Mouse (Mus musculus): Measurements from ENCODE around the gene Psd4.

Gene Psd4

DNA sequence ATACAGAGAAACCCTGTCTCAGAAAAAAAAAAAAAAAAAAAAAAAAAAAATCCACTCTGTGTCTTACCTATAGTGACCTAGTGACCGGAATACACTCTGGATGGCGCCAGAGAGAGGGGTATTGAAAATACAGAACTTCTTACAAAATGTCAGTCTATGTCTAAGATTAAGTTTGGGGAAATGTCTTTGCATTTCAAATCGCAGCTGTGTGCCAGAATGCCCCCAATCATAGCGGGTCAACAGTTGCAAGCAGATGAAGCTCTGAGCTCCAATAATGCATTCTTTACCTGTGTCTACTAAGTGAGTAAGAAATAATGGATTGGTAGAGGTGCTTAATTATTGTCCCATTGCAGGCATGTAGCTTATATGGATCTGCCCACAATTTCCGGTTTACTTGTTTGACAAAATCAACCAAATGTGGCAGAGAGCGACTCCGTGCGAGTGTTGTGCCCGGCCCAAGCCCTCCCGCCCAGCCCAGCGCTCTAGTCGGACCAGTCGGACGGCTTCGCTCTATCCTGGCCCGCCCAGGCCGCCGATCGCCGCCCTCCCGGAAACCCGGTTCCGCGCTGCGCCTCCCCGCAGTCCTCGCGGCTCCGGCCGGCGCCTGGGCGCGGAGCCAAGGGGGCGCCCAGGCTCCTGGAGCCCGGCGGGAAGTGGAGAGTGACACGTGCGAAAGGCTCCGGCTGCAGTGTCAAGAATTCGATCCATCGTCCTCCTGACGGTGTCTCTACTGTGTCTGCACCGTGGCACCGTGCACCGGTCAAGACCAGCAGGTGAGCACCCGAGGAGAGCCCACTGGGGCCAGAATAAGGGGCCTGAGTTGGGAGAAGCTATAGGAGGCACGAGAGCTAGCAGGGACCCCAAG, at the start of gene Psd4:
Gene Psd4 (plus strand): TSS at position 551 of the 865 bp plus-strand sequence.
- no peak for DNase-seq (ENCODE audit: low read depth)

DNA sequence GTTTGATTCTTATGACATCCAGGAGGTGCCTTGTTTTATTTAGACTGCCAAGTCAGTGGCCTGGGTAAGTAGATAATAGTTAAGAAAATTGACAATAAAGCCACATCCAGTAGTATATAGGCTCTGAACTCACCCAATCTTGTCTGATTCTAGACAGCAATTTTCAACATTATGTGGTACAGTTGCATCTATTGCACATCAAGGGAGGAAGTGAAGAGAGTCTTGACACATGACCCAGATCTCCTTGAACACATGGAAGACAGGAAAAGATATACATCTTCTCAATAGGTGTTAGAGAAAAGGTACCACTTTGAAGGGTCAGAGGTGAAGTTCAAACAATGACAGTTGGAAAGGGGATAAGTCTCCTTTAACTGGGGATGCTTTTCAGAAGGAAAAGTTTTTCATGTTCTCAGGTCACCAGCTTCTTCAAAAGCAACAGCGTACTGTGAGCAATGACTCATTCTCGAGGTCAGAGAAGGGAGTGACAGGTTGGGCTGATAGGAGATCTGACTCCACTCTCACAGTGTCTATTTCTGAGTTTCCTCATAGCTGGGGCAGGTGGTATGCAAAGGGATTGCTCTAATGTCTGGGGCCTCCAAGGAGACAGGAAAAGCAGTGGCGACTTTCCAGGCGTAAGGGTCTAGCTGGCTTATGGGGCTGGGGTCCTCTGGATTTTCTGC, 49.3 kb upstream of the Psd4 start:
- DNase-seq (ENCODE audit: low read depth), result no peak

DNA sequence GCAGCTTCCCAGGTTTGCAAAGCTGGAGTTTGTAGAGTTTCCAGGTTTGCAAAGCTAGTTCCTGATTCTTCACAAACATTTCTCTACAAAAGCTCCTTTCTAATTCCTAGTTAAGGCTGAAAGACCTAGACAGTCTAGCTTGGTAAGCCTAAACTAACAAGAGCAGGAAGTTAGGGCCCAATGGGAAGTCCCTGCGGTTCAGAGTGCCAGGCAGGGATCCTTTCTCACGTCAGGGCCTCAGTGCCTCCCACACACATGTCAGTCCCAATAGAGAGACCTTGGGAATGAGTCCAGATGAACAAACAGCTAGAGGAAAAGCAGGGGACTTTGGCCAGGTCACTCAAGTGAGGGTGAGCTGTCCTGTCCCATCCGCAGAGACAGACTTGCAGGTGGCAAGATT, 32.0 kb upstream of the Psd4 start:
- DNase-seq (ENCODE audit: low read depth), result no peak

DNA sequence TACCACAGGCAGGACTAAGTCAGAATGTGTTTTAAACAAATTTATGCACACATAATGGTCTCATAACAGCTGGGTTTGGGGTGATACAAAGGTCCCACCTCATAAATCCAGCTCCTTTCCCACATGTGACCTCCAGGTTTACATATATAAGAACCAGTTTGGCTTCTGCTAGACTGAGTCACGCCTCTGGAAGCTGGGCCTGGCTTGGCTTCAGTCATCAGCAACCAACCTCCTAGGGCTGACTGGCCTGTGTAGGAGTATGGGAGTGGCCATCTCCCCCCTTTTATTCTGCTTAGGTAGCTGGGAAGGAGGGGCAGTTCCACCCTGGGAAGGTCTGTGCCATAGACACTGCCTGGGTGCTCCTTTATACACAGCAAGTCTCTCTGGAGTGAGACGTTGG, 30.8 kb upstream of the Psd4 start, which contains the start of gene Il1rn:
Gene Il1rn (plus strand): TSS at position 309 of the 400 bp plus-strand sequence.
- DNase-seq (ENCODE audit: low read depth), result no peak

DNA sequence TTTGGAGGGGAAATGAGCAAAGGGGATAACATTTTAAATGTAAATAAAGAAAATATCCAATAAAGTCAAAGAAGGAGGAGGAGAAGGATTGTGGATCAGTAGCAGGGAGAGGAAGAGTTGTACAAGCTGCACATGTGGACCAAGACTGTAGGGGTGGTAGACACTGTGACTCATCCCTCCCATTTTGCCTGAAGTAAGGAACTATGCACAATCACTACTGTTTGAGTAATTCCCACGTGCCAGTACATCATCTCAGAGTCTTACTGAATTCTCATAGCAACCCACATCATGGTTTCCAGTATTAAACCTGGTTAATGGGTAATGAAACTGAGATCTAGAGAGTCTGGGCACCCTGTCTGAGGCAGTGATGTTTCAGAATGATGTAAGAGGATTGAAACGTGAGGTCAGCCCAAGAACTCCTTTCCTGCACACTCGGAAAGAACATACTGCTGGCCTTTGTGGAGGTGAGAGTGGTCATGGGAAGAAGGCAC, 25.9 kb upstream of the Psd4 start:
- no peak for DNase-seq (ENCODE audit: low read depth)

DNA sequence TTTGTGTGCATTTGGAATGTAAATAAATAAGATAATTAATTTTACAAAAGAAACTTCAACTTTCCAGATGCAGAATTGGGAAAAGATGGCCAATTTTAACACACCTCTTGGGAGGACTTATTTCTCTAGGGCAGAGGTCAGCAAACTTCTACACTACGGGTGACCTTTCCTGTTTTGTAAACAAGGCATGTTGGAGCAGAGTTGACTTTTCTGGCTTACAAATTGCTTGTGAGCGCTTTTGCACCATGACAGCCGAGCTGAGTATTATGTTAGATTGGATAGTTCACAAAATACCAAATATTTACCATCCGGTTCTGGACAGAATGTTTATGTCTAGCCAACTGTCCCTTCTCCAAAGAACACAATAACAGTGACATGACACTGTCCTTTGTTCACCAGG, 22.8 kb upstream of the Psd4 start:
- DNase-seq (ENCODE audit: low read depth), result no peak

DNA sequence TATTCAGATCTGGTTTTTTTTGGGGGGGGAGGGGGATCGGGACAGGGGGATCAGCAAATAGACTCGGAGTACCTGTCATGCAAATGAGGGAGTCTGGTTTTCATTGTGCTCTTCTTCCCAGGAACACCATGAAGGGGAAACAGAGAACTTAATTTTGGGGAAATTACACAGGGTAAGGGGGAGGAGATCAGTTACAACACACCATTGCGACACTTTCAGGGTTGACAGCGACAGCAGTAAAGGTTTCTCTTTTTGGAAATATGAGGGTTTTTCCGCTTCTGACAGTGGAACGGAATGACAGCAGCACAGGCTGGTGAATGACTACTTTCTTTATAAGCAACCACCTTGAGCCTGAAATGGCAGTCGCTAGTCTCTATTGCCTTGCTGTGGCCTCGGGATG, 22.3 kb upstream of the Psd4 start:
- DNase-seq (ENCODE audit: low read depth), result no peak

DNA sequence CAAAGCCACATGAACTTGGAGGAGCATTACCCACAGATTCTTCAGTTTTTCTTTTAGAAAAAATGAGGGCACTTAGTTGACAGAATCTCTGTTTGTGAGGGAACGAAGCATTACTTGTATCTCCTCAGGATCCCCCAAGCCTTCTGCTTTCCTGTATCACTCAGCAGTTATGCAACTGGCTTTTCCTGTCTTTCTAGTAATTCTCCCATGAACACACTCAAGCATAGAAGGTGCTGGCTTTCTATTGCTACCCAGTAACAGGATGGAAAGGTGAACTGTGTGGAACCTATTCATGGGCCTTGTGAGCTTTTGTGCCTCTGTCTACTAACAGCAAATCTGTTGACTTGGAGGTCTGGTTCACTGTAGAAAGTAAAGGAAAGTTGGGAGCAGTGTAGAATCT, 19.5 kb upstream of the Psd4 start:
- no peak for DNase-seq (ENCODE audit: low read depth)

DNA sequence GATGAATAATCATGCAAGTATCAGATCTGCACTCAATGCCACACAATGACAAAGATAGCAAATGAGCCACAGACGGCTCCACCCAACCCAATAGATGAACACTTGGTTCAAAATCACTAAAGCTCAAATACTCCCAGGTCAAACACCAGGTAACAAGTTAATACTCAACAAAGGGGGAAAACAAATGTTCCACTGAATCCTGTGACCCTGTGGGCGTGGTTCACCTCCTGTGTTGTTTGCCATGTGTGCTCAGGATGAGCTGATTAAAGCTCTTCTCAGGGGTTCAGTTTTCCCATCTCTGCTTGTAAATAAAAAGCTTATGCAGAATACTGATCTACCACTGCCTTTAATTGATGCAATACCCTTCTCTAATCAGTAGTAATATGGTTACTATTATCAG, 16.2 kb upstream of the Psd4 start:
- no peak for DNase-seq (ENCODE audit: low read depth)

DNA sequence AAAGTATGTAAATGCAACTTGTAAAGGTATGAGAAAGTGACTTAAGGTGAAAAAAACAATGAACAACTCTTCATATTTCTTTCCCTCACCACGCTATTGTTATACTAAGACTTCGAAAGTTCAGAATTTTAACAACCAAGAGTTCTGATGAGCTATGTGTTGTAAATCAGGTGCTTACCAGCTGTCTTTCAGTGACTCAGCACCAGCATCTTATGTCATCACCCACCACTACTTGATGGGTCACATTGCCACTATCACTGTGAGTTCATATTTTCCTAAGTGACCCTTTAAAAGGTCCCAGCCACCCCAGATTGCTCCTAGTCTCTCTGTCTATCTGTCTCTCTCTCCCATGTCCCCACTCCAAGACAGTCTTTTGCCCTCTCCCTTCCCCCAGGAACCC, 14.3 kb upstream of the Psd4 start:
- DNase-seq (ENCODE audit: low read depth), result no peak

DNA sequence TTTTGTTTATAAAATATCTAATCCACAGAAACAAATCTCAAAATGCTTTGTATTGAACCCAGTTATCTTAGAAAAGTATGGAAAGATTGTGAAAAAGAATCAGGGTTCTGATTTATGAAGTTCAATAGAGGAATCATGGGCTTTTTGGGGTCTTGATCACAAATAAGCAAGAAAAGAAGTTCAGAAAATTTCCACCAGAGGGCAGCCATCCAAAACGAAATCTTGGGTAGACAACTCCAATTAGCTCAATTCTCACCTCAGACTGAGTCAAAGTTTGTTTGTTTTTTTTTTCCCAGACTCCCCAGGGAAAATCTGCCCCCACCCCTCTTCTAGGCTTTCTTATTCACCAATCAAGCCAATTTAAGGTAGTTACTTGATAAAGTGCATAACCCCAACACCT, 9.7 kb upstream of the Psd4 start:
- DNase-seq (ENCODE audit: low read depth), result peak; percentile 49

DNA sequence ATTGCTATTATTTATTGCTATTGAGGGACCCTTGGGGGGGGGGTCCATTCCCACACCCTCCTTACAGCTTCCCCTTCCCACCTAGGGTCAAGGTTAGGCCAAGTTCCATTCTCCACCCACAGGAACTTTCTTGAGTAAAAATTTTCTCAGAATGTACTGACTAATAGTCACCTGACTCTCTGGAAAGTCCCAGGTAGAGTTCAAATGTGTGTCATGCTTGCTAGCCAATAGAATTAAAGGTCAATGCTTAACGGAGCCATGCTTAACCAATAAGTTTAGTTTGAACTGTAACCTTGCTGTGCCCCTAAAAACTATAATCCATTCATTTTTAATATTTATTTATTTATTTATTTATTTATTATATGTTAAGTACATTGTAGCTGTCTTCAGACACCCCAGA, 8.0 kb upstream of the Psd4 start:
- DNase-seq (ENCODE audit: low read depth), result no peak

DNA sequence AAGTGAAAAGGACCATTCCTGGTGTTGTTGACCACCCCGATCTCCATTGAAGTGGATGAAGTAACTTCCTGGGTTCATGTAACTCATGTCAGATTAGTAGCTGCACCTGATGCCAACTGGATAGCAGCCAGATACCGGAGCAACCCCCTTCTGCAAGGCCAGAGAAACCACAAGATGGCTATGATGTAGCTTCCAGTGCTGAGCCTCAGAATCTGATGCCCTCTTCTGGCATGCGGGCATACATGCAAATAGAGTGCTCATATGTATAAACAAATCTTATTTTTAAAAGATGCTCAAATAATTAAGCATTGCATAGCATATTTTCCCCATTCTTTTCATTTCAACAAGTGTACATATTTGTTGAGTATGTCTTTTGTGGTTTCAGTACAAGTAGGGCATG, 3.6 kb upstream of the Psd4 start:
- no peak for DNase-seq (ENCODE audit: low read depth)

DNA sequence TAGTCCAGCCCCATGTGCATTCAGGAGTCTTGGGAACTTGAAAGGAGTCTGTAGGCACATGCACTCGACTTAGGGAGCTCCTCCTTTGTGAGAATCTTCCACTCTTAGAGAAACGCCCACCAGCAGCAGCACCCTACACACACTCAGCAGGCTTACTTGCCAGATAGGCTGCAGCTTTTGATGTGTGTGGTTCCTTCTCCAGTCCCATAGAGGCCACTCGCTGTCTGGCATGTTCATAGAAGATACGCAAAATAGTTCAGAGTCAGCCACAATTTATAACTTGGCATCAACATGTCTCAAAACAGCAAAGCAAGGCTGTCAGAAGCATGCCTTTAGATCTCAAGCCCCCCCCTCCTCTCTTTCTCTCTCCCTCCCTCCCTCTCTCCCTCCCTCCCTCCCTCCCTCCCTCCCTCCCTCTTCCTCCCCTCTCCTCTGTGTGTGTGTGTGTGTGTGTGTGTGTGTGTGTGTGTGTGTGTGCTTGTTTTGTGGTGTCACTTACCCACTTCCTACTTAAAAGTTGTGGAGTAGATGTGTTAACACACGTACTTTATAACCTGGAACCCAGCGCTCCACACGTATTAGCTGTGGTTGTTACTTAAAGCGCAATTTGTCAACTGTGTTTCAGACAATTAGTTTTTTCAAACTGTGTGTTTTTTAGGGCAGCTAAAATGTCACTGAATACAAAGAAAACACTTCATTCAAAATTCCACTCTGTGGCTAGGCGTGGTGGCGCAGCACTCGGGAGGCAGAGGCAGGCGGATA, 985 bp upstream of the Psd4 start:
- DNase-seq (ENCODE audit: low read depth), result no peak

DNA sequence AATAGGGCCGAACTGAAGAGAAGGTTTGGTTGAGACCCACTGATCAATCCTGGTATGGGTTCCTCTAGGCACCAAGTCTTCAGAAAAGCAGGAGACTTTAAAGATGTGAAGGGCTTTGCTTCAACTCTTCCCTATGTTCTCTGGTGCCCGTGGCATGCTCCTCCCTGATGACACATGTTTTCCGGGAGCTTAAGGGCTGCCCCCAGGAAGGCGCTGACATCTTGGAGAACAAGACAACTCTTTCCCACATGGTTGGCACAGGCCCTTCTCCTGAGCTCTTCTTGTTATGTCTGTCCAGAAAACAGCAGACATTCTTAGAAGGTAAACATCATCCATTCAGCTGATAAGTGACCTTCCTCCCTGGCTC, 498 bp downstream of the Psd4 start:
- no peak for DNase-seq (ENCODE audit: low read depth)

DNA sequence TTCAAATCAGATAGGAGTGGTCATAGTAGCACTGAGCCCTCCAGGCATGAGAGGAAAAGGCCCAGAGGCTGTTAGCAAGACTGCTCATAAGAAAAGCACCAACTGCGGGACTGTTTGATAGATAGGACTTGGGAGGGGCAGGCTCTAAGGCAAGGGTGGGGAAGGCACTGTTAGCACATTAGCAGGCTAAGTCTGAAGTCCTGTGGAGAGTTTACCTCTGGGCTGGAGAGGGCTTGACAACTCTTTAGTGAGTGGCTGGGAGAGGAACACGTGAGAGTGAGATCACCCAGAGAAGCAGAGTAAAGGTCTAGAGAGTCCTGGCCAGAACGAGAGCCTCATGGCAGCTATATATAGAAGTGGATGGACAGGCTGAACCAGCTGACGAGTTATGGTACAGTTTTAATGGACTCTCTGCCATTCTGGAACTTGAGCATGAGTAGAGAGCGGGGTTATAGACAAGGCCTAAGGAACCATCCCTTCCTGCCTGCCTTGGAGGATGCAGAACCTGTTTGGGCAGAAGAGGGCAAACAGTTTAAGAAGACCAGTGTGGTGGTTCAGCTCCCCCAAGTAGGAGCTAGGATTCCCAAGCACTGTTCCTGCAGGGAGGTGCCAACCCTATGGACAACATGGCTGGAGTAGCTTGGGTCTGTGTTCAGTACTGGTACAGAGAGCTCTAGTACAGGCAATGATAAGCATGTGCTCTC, 11.5 kb downstream of the Psd4 start:
- DNase-seq (ENCODE audit: low read depth), result no peak

DNA sequence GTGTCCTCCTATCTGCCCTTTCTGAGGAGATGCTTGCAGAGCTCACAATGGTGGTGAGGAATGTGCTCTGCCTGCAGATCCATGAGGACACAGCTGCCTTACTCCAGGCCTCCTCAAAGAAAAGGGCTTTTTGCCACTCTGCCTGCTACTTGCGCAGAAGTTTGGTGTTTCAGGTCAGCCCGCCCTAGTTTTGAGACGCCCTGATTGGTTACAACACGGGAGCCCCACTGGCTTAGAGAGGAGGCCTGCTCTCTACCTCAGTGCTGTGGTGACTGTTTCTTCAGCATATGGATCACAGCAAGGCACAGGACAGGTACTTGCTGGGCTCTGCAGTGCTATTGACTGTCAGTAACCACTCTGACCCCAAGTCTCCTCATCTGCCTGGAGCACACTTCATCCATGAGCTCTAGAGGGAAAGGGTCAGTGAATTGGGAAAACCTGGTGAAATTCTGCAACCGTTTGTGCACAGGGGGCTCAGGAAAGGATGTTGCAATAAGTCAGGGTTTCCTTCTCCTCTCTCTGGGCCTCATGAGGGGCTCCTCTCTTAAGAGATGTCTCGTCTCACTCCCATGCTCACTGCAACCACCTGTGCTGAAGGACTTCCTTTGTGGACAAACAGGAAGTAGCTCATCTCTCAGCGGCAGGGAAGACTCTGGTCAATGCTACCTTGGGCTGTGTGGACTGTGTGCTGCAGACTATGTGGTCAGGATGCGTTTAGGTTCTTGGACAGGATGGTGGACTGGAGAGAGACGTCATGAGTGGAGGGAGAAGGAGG, 15.3 kb downstream of the Psd4 start:
- no peak for DNase-seq (ENCODE audit: low read depth)

DNA sequence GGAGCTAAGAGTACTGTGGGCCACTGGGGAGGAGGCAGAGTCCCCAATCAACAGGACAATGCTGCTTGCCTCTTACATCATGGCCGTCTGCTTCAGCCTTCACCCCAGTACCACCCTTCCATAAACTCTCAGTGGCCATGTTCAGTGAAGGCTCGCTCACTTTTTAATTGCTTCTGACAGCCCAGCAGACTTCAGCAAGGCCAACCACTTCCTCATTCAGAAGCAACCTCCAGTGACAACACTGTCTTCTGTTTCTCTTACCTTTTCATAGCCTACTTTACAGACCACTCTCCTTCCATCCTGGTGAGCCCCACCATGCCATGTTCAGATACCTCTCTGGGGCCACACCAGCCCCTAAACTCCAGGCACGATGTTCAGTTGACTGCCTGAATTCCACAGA, 16.3 kb downstream of the Psd4 start:
- DNase-seq (ENCODE audit: low read depth), result no peak

DNA sequence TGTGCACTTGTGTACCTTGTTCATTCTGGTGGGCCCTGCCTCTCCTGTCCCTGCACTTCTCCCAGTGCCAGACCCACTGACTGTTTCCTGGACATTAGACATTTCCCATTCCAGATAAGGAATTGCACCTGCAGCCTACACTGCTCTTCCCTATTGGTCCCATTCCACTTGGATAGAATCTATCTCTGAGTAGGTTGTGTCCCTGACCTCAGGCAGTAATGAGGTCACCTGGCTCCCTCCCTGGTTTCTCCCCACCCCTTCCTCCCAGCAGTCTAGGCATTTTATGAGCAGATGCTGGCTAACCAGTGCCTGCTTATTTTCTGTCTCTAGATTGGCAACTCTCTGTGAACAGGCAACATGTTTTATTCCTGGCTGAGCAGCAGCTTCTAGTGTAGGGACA, 17.0 kb downstream of the Psd4 start:
- no peak for DNase-seq (ENCODE audit: low read depth)

DNA sequence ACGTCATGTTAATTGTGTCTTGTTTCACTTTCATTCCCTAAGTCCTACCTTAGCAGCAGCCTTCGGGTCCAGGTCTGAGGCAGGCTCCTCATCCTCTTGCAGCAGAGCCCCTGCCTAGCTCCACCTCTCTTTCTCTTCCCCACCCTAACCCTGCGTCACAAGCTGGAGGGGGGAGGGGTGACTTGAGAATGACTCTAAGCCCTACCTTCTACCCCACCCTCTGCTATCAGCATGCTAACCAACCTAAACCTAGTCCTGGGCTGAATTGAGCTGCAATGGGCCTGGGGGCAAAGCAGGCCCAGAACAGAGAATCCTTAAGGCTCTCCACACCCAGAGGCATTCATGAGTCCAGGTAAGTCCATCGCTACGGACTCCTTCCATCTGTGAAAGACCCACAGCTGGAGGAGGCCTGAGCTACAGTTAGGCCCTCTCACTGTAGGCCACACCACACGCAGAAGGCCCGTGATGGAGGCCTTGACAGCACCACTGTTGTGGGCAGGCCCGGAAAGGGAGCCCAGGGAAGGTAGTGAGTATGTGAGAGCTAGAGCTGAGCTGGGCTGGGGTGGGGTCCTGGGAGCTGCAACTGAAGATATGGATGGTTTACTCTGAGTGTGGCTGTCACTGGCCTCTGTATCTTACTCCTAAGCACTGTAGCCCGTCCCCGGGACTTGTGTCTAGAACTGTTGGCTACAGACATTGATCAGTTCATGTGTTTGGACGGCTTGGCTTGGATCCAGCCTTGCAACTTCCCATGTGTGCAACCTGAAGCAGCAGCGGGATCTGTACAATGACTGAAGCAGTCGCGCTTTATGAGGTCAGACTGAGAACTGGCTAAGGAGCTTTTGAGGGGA, 18.0 kb downstream of the Psd4 start:
- peak; percentile 74 for DNase-seq (ENCODE audit: low read depth)

Data from c-Kit-positive CD71-negative TER-119-negative erythroid progenitor cells, embryonic 14.5 days (primary cell).